Mouse (Mus musculus): Measurements from ENCODE around the gene Fam83c.
"Not testable (repeated sequence)": the region's sequence is repeated elsewhere in the genome, so short reads cannot be mapped to it uniquely, and the experiment has no call there.

The Fam83c gene

DNA sequence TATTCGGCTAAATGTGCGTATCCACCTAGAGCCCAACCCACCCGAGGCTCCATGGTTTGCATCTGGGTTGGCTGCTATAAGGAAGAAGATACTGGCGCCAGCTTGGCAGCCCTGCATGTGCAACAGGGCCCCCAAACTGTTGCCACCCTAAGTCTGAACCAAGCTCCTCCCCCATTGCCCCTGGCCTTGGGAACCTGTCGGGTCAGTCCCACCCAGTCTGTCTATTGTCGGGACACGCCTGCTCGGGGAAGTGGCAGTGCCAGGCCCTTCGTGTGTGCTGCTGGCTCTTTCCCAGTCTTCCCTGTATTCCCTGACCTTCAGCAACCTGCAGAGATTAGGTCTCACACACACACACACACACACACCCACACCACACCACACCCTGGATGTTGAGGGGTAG, at the start of gene Fam83c:
Gene Fam83c, minus strand, starts transcription at position 123 of the 400 bp plus-strand sequence.
- DNase-seq: no peak

DNA sequence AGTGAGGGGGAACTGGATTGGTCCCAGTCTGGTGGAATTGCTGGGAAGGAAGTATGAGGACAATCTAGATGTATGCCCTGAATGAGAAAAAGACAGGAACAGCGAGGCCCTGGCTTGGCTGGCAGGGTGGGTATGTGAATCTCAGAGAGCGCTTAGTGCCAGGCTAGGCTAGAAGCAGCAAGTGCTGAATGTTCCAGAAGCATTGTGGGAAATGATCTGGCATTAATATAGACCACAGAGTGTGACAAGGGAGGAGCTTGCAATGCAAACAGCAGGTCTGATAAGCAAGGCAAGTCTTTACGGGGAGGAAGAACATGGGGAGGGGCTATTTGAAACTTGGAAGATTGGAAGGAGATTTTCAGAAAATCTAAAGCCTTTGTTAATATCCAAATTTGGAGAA, 47.4 kb upstream of the Fam83c start:
- no peak for DNase-seq

DNA sequence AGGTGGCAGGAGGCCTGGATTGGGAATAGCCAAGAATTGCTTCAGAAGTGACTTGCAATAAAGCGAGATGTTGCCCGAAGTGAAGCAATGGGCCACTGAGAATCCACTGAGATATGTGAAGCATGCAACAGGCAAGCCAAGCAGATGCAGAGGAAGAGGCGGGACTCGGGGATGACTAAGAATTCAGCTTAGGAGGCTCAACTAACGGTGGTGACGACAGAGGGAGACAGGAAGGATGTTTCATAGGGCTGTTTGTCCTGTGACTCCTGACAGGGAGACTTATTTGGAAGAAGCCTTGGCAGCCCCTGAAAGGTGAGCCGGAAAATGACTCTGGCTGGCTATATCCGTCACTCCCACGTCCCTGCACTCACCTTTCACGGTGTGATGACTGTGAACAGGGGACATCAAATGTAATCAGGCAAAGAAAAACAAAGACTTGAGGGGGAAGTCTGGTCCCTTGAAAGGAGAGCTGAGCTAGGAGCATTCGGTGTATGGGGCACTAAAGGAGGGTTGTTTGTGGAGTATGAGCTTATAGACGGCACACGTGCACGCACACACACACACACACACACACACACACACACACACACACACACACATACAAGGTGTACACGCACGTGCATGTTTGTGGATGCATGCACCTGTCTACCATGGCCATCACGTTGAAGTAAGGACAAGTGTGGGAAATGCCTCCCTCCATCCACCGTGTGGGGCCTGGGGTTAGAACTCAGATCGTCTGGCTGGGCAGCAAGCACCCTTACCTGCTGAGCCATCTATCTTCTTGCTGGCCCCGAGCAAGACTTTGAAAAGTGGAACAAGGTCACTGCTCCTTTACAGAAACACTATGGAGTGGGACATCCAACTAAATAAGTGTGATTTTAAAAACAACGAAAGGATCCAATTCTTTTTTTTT, 44.6 kb upstream of the Fam83c start:
- peak; percentile 39 for DNase-seq

DNA sequence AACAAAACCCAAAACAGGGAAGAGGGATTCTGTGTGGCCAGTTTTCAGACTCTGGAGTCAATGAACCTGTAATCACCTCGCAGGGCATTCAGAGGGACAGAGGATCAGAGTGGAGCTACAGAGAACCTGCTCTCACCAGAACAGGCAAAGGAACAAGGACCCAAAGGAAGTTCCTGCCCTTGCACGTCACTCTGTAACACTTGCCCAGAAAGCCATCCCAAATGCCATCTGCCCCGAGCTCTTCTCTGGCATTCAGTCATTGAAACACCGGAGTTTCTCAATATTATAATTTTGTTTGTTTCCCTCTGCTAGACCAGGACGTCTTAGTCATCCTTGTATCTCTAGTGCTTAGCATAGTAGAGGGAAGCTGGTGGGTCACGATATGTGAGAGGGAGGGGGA, 39.0 kb upstream of the Fam83c start:
- no peak for DNase-seq

DNA sequence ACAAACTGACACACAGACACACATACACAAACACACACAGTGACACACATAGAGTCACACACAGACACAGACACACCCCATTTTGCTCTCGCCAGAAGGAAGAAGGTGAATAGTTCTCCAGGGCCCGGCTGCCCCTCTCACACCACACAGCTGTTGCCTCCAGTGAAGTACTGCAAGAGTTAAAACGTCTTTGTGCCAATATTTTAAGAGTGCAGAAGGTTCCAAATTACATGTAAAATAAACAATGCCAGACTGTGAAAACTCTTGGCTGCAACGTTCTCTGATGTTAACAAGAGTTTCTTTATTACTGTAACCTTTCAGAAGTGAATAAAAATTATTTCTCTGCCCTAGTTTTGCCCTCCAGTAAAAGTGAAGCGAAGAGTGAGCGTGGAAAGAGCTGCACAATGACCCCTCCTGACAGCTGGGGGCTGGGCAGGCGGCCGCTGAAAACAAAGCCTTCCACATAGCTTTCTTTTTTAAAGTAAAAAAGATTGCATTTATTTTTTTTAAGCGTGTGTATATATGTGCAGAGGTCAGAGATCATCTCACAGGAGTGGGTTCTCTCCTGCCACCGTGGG, 38.4 kb upstream of the Fam83c start:
- no peak for DNase-seq

DNA sequence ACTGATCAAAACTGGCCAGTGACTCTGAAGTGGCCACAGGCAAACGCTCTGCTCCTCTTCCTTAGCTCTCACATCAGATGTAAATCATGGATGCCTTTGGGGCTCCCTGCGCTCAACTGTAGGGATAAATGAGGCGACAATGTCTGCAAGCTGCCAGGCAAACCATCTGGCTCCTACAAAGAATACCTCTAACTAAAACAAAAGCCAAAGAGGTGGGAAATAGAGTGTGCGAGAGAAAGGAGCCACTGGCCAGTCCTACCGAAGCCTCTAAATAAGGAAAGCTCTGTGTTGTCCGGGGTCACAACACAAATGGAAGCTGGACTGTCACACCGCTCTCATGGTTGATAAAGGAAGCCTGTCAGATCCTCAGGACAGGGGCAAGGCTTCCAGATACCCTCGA, 37.8 kb upstream of the Fam83c start:
- no peak for DNase-seq

DNA sequence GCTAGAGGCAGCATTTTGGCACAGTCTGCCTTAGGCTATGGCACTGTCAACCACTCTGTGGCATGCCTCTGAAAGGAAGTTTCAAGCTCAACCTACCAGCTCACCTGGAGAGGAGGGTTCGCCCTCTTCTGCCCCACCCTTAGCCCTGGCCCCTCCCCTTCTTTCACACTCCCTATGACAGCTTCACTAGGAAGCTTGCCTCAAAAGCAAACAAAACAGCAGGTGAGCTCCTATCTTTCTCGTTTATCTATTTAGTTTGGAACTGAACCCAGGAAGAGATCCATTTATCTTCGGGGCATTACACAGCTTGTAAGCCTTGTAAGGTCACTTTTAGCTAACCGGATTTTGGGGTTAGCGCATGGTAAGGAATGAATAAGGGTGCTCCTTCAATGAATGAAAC, 35.1 kb upstream of the Fam83c start:
- DNase-seq: no peak

DNA sequence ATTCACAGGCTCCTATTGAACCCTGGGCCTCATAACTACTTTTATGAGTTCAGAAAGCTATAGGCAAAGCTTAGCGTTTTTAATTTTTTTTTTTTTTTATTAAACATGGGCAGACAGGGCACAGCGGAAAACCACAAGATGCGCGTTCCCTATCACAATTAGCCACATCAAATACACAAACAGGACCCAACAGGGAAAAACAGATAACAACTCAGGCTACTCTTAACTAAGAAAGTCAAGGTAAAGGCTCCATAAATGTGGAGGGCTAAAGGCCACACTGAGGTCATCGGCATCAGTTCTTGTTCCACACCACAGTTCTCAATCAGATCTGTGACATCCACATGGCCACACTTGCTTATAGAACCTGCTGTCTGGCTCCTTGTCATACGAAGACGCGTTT, 33.7 kb upstream of the Fam83c start:
- no peak for DNase-seq

DNA sequence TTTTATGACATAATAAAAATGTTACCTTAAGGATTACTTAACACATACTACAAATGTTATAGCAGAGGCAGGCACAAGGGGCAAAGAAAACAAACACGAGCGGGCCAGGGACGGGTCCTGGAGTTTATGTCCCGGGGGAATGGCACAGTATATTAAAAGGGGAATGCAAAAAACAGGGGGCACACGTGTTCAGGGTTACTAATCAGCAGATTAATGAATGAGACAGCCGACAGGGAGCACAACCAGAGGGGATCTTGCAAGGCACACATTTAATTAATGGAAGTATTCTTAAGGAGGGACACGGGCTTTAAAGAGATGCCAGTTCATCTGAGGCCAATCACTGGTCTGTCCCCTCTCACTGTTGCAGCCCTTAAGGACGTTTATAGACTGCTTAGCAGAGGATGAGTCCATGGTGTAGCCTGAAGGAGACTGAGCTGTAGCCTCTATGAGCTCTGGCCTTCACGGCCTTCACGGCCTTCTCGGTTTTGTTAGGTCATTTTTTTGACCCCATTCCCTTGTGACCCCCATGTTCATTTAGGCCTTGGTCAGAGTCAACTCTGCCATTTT, 28.7 kb upstream of the Fam83c start:
- no peak for DNase-seq

DNA sequence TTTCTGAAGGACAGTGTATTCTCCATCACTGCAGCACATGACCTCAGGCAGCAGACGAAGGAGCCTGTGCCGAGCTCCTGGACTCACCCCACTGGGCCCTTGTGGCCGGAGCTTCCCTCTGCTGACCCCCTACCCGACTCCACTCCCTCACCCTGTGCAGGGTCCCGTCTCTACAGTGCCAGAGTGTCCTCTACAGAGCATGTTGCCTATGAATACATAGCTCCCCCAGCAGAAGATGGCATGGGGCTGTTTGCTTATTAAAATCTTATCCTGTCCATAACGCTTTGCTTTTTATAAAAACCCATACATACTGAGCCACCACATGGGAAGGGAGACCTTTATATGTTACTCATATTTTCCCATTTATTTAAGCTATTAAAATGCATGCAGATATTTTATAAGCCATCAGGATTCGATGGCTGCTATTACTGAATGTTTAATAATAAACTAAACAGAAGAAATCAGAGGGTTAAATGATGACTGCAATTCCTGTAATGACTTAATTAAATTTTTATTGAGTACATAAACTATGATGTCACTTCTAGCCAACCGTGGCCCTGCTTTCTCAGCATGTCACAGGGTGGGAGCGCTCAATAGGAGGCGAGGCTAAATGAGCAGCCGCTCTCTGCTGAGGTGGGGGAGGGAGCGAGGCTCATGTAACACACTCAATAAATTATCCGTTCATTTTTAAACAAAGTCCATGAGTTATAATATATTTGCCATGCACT, 28.1 kb upstream of the Fam83c start:
- DNase-seq: peak; percentile 67

DNA sequence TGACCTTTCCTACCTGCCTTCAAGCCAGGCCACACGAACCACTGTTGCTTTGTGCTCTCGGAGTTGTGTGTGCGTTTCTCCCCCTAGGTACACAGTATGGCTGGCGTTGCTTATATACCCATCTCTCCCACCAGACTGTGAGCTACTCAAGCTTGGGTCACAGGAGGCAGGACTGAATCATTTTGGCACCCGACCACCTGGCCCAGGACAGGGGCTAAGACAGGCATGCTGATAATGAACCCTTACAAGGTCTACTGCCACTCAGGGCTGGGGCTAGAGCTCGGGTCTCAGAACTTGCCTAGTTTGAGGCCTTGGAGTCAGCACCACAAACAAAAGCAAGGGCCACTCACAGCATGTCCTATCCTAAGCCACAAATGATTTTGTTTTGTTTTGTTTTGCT, 26.9 kb upstream of the Fam83c start:
- no peak for DNase-seq

DNA sequence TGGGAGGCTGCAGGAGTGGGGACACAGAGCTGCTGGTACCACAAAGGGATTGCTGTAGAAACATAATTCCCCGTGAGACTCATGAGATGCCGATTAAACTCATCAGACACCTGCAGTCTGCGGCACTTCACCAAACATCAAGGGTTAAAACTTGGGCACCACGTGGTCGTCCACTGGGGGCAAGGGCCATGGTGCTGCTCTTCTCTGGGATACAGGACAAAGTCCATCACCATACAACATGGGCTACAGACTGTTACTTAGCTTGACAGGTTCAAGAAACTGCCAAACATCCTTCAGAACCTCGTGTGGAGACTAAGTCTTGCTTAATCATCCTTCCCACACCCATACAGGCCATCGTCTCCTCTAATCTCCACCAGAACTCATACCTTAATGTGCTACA, 25.4 kb upstream of the Fam83c start:
- DNase-seq: no peak

DNA sequence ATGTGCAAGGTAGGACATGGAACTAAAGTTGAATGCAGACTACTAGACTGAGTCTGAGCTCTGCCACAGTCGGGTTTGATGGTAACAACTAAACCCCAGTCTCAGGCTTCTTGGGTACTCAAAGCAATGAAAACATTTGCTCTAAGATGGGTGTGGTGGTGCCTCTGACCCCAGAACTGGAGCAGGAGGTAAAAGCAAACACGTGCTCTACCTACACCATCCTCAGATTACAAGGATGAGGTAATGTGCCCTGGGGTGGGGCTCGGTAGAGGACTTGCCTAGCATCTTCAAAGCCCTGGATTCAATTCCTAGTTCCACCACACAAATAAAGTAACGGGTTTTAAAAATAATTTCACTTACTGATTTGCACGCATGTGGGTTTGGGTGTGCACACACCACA, 17.9 kb upstream of the Fam83c start:
- DNase-seq: no peak

DNA sequence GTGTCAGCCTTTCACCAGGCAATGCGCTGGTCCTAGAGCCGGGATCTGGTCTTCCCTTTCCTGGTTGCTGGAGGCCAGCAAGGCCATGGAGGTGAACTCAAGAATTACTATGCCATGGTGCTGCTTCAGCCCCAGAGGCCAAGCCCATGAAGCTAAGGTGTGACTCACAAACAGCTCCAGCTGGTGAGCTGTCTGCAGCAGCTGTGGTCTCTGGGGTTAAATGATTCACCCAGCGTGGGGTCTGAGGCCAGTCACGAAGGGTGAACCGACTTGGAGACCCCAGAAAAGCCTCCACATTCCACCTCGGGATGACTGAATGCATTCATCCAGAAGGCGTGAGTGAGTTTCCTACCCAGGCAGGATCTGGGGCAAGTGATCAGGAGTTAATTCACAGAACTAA, 15.5 kb upstream of the Fam83c start:
- DNase-seq: no peak

DNA sequence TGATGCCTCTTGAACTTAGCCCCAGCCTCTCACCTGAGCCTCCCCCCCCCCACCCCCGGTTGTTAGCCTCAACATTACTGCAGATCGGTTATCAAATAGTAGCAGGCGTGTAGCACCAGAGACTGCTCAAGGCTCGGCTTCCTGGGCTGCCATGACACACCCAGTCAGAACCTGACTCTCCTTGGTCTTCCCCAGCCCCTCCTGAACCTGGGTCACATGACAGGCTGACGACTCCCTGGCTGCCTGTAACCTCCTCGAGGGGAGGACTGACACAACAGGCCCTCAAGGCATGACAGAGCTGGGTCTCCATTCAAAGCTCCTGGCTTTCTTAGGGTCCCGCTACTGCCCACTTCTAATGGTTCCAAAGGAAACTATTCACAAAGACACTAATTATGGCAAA, 14.8 kb upstream of the Fam83c start:
- DNase-seq: no peak

DNA sequence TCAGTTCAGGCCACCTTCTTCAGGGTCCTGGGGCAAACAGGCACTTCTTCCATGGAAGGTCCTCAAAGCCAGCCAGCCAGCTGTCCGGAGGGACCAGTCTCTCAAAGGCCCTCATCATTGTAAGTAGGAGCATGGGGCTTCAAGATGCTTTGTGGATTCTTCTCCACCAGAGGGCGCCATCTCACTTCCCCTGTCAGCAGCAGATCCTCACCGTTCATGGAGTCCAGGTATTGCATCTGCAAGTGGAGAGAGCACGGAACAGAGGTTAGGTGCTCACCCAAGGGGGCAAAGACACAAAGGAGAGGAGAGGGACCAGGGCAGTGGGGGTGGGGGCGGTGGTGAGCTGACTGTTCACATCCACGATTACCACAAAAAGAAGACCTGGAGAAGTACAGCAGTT, 13.6 kb upstream of the Fam83c start:
- DNase-seq: peak; percentile 88

DNA sequence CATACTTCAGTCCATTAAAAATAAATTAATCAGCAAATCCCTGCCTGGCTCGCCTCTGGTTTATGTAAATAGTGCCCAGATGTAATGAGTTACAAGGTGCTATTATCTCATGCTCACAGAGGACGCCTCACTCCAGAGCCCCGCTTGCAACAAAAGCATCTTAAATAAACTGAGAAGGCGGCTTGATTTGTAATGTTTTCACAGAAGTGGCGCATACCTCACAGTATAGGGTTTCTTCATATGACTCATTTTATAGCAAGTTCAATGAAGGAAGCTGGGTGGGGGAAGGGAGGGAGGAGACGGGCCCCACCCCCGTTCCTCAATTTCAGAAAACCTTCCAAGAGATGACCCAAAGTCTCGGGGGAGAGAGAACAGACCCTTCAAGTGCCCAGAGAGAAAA, 12.3 kb upstream of the Fam83c start:
- no peak for DNase-seq

DNA sequence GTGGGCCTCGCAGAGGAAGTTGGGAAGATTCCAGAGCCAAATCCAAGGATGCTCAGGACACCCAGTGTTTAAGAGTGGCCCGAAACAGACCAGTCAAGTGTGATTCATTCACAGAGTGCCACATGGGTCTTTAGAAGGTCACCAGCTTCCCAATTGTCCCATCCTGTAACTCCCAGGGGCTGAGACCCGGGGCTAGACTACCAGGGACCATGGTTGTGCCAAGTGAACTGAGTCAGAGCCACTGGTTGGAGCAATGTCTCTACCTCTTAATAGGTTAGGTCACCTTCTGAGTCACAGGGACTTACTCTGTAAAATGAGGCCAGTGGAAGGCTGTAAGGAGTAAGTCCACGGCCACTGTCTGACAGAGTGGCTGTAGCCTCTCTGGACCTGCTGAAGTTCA, 4.3 kb upstream of the Fam83c start:
- no peak for DNase-seq

DNA sequence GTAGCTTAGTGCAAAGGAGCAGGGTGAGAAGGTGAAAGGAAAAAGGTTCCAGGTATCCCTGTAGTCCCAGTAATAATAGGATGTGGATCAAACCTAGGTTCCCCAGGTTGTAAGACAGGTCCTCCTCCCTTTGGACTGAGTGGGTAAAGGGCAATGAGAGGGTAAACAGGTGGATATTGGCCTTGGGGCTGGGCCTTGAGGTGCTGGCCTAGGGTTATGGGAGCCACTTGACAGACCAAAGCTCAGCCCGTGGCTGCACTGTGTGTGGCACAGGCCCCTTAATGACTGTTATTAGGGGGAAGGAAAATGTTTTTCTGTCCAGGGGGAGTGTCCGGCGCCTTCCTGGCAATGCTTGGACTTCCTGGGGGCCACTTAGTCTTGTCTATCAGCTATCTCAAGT, 3.3 kb upstream of the Fam83c start:
- DNase-seq: no peak

DNA sequence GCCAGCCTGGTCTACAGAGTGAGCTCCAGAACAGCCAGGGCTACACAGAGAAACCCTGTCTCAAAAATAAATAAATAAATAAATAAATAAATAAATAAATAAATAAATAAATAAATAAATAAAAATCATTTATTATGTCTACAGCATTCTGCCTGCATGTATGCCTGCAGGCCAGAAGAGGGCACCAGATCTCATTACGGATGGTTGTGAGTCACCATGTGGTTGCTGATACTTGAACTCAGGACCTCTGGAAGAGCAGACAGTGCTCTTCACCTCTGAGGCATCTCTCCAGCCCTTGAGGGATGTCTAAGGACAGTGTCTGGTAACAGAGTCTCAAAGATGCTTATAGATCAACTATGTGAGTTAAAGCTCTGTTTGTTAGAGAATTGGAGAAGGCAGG, 2.6 kb downstream of the Fam83c start:
- DNase-seq: not testable (repeated sequence)

DNA sequence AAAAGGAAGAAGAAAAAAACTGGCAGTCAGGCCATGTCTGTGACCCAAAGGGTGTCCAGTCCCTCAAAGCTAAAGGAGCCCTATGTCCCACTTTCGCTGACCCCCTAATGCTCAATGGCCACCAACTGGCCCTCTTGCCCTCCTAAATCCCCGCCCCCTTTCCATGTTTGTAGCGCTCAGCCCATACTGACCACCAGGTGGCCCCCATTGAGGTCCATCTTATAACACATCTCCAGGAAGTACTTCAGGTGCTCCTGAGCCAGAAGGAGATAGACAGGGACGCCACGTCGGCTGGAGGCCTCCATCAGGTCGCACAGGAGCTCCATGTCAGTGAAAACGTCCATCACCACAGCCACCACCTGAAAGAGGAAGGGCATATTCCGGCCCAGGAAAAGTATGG, 3.4 kb downstream of the Fam83c start:
- no peak for DNase-seq

DNA sequence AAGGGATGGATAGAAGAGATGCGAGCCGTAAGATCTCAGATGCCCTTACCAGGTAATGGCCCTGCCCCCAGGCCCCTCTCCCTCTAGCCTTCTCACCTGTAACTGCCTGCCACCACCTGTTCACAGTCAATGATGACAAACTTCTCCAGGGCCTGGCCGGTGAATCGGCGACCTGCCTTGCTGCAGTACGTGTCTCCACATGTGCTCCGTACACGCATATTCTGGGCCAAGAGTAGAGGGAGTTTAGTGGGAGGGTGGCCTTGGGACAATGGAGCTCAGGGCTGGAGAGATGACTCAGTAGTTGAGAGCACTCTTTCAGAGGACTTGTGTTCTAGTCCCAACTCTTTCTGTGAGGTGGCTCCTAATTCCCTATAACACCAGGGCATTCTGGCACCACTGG, 3.8 kb downstream of the Fam83c start:
- no peak for DNase-seq

DNA sequence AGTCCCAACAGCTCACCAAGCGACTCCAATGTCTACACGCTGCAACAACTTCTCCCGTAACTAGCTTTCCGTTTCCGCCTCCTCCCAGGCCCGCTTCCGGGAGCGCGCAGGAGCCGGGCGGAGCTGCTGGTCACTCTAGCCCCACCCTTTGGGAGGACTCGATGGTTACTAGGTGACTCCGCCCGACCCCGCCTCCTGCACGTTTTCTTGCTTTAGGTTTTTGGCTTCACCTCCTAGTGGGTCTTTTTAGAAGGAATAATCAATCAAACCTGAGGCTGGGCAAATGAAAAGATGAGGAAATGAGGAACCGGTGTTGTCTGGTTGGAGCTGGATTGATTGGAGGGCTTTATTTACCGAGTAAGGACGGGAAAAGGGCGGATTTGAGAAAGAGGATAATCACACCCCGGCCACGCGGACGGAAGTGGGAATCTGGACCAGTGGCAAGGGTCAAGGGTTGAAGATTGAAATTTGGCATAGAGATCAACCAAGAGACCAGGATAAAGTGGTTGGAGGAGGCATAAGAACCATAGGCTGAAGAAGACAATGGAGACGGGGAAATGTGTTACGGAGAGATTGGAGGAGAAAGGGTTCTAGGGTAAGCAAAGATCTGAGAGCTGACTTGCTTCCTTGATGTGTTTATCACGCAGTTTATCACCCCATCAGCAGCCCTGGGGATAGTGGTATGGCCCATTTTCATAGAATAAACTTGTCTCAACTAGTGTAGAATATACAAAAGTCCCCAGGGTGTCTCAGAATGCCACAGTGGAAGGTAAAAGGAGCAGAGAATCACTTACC, 7.8 kb downstream of the Fam83c start, which contains the start of gene Eif6:
Gene Eif6, minus strand, starts transcription at position 296 of the 795 bp plus-strand sequence.
- peak; percentile 92 for DNase-seq

Data from kidney, postnatal 10 days (tissue).